Mouse (Mus musculus): ENCODE measurements at regions not wholly inside any gene's neighbourhood (a gene's known extent, or its start where the extent isn't known, plus 50 kb on each side); places are given as distances from the start of the nearest gene placed in this dataset.

GRCm38 (mm10) chr5:74846674-74847073, 144.0 kb upstream of the Lnx1 start:
- no peak for ATAC-seq (ENCODE audit: extremely low read depth, insufficient number of reproducible peaks, low FRiP score, poor library complexity, severe bottlenecking)

DNA sequence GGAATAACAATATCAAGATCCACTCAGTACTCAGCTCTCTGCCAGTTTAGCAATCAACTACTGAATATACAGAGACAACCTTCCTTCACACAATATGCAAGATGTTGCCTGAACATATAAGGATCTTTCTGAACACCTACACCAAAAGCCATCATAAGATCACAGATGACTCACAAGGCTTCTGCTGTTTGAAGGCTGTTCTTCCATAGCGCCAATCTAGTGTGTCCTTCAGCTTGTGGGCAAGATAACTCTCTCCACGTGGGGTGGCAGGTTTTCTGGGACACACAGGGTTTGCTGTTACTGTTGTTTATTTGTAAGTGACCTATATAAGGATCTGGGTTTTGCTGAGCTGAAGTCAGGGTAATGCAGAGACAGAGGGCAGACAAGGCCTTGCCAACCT, 131.7 kb upstream of the Lnx1 start:
- no peak for ATAC-seq (ENCODE audit: extremely low read depth, insufficient number of reproducible peaks, low FRiP score, poor library complexity, severe bottlenecking)

DNA sequence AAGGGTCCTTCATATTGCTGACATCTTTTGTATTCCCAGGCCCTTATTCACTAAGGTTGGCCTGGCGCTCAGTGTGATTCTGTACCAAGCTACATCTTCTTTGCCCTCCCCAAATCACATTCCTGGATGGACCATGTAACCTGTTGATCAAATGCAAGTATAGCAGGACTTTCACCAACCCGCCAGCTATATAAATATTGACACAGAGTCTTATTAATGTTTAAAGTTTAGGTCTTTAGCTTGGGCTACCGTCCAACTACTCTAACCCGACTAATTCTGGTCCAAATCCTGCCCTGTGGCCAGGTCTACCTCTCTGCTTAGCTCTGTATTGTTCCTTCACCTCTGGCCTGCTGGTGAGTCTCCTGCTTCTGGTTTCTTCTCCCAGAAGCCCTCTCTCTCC, 131.2 kb upstream of the Lnx1 start:
- ATAC-seq (ENCODE audit: extremely low read depth, insufficient number of reproducible peaks, low FRiP score, poor library complexity, severe bottlenecking), result no peak

GRCm38 (mm10) chr5:74832011-74832410, 129.3 kb upstream of the Lnx1 start:
- no peak for ATAC-seq (ENCODE audit: extremely low read depth, insufficient number of reproducible peaks, low FRiP score, poor library complexity, severe bottlenecking)

DNA sequence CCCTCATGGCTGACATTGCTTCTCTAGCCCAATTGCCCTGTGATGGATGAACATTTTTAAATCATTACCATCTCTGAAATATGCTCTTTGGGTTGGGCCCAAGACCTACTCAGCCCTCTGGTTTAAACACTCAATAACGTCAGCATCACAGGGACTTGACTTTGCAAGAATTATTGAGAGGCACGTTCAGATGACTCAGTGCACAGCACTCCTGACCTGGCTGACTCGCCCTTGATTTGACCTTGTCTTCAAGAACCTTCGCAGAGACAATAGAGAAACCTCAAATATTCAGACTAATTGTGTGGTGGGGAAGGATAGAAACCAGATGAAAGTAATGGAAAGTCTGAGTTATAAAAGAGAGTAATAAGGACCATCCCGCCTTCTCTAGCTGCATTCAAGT, 127.9 kb upstream of the Lnx1 start:
- no peak for ATAC-seq (ENCODE audit: extremely low read depth, insufficient number of reproducible peaks, low FRiP score, poor library complexity, severe bottlenecking)

DNA sequence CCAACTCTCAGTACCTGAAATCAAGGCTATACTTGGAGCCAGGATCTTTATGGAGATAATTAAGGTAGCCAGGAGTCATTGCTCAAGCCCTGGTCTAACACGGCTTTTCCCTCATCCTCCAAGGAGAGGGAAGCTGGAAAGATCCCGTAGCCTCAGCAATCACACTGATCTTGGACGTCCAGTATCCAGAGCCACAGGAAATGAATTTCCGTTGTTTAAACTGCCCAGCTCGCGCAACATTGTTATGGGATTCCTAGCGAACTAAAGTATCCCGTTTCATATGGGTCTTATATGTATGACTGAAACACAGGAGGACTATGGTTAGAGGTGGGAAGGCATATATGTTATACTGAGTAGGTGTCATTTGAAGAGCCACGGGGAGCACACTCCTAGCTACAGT, 126.3 kb upstream of the Lnx1 start:
- ATAC-seq (ENCODE audit: extremely low read depth, insufficient number of reproducible peaks, low FRiP score, poor library complexity, severe bottlenecking), result no peak

GRCm38 (mm10) chr5:74827944-74828343, 125.2 kb upstream of the Lnx1 start:
- no peak for ATAC-seq (ENCODE audit: extremely low read depth, insufficient number of reproducible peaks, low FRiP score, poor library complexity, severe bottlenecking)

- no peak for ATAC-seq (ENCODE audit: extremely low read depth, insufficient number of reproducible peaks, low FRiP score, poor library complexity, severe bottlenecking)
Observed at GRCm38 (mm10) chr5:74825517-74826254, 123.0 kb upstream of the Lnx1 start.

- no peak for ATAC-seq (ENCODE audit: extremely low read depth, insufficient number of reproducible peaks, low FRiP score, poor library complexity, severe bottlenecking)
Observed at GRCm38 (mm10) chr5:74823719-74824118, 121.0 kb upstream of the Lnx1 start.

DNA sequence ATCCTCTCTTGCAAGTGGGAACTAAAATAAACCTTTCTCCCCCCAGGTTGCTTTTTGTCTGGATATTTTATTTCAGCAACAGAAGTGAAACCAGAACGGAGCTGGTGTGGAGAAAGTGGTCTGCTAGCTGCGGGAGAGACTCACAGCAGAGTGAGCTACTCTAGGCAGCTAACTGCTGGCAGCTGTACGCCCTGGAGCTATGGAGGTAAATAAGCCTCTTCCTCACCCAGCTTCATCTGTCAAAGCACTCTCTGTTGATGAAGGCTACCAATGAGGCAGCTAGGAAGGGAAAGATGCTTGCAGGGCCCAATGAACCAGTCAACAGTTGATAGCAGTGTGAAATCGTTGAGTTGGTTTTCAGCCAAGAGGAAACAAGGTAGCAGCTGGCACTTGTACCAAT, 119.3 kb upstream of the Lnx1 start:
- ATAC-seq (ENCODE audit: extremely low read depth, insufficient number of reproducible peaks, low FRiP score, poor library complexity, severe bottlenecking), result no peak

DNA sequence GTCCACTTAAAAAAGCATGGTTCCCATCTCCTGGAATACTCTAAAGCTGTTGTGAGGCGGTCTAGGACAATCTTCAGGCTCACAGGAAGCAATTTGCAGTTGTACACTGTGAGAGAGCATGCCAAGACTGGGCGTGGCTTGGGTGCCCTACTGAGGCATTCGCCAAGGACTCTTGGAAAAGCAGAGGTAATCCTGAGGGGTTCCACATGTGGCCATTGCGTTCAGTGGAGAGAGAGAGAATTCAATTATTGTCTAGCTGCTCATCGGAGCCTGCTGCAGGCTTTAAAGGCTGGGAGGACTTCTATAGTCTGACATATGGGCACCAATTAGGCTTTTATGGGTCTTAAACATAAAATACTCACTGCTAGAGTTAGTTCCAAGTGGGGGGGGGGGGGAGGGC, 113.8 kb upstream of the Lnx1 start:
- ATAC-seq (ENCODE audit: extremely low read depth, insufficient number of reproducible peaks, low FRiP score, poor library complexity, severe bottlenecking), result no peak

DNA sequence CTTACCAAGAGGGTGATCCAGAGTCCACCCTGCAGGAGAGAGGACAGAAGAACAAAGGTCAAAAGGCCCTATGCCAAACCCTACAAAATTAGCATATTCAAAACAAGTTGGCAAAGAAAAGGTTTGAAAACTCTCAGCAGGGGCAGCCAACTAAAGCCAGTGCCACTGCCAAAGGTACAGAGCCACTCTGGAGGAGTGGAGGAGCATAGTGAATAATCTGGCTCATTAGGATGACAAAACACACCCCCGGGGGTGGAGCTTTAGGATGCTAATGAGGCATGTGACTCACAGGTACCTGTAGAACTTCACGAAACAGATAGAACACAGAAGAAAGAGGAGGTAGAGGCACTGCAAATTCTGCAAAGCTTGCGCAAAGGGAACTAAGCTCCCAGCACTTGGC, 110.7 kb upstream of the Lnx1 start:
- no peak for ATAC-seq (ENCODE audit: extremely low read depth, insufficient number of reproducible peaks, low FRiP score, poor library complexity, severe bottlenecking)

GRCm38 (mm10) chr5:74811046-74811445, 108.3 kb upstream of the Lnx1 start:
- ATAC-seq (ENCODE audit: extremely low read depth, insufficient number of reproducible peaks, low FRiP score, poor library complexity, severe bottlenecking), result no peak

DNA sequence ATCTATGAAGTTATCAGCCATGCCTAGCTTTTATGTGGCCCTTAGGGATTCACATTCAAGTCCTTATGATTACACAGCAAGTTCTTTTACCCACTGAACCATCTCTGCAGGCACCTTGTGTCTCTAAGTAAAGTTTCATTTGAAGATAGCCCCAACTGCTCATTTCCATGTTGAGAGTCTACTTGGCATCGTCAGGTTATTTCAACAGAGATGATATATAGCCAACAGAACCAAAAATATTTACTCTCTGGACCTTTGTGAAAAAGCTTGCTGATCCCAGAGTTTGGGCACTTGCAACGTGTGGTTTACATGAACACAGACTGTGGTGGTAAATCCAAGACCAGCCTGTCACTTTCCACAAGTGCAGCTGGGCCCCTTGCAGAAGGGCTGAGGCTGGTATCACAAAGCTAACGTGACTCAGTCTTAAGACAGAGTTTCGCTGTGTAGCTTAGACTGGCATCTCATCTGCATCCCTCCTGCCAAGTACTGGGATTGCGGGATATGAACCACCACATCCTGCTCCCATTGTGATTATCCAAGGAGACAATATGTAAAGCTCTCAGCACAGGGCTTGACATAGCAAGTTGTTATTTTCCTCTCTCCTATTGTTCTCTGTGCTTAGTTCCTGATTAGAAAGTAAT, 105.0 kb upstream of the Lnx1 start:
- no peak for ATAC-seq (ENCODE audit: extremely low read depth, insufficient number of reproducible peaks, low FRiP score, poor library complexity, severe bottlenecking)

GRCm38 (mm10) chr5:74801946-74802345, 99.2 kb upstream of the Lnx1 start:
- ATAC-seq (ENCODE audit: extremely low read depth, insufficient number of reproducible peaks, low FRiP score, poor library complexity, severe bottlenecking), result no peak

DNA sequence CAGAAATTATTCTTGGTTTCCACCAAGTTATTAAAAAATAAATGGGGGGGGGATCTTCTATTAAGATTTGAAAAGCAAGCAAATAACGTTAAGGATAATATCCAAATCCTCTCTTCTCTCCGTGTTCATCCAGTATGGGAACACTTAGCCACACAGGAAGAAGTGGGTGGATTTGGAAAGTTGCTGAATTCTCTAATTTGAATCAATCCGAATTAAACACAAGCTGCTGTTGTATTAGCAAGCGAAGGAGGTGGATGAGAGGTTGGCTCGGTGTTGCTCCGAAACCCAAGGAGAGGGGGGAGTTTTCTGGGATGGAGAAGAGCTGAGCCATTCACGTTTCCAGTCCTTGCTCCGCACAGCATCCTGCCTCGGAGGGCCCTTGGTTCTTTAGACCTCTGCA, 97.6 kb upstream of the Lnx1 start:
- ATAC-seq (ENCODE audit: extremely low read depth, insufficient number of reproducible peaks, low FRiP score, poor library complexity, severe bottlenecking), result no peak

DNA sequence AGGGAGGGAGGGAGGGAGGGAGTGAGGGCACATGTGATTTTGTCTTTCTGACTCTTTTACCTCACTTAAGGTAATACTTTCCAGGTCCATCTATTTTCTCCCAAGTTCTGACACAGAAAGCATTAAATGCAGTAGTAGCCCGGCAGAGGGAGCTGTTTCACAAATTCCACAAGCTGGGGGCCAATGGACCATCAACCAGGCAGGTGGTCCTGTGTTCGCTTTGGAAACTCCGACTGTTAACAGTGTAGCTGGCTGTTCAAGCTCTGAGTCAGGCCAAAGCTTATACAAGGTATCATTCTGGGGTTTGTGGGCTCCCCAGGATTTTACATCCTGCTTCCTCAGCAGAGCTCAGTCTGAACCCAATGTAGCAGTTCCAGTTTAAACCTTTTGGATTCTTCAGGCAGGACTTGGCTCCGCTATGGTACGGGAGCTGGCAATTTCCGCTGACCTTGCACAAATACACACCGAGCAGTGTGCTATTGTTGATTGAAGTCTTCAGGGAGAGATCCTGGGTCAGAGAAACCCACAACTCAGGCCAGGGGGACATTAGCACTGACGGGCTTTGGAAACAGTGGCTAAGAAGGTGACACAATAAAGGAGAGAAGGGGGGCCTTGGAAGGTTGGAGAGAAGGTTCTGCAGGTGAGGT, 93.8 kb upstream of the Lnx1 start:
- no peak for ATAC-seq (ENCODE audit: extremely low read depth, insufficient number of reproducible peaks, low FRiP score, poor library complexity, severe bottlenecking)

DNA sequence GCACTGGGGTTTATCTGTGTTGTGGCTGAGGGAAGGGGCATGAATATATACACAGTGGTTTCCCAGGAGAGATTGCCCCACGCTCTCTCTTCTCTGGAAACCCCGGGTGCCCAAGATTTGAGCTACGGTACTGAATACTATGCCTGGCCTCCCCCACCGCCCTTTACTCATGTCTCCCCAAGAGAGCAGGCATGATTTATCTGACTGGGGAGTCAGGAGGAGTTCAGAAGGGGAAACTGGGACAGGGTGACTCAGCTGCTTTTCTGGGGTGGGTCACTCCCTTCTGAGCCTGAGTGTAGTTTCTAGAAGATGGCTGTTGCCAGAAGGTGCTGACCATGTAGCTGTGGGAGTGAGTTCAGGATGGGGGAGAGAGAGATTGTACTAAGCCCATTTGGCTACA, 92.0 kb upstream of the Lnx1 start:
- ATAC-seq (ENCODE audit: extremely low read depth, insufficient number of reproducible peaks, low FRiP score, poor library complexity, severe bottlenecking), result no peak

GRCm38 (mm10) chr5:74793431-74793830, 90.7 kb upstream of the Lnx1 start:
- ATAC-seq (ENCODE audit: extremely low read depth, insufficient number of reproducible peaks, low FRiP score, poor library complexity, severe bottlenecking), result no peak

DNA sequence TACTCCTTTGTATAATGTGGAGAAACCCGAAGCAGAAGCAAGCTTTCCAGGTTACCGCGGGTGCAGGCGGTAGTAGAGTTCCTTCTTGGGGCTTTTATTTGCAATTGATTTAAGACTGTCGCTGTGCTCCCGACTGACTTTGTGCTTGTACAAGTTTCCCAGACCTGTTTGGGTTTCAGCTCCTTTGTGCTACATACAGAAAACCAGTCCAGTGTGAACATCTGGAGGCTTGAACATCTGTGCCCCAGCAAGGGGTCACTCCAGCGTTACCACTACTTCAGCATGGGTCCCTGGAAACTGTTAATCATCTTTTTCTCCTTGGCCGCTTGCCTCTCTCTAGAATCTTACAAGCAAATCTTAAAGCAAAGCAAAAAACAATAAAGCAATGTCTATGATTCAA, 90.2 kb upstream of the Lnx1 start:
- no peak for ATAC-seq (ENCODE audit: extremely low read depth, insufficient number of reproducible peaks, low FRiP score, poor library complexity, severe bottlenecking)

Data from neutrophil, adult 5-6 weeks (primary cell).